Mouse (Mus musculus): ENCODE measurements around the gene Trim37. TPM values are rescaled to one million over a fixed set of nuclear protein-coding genes. Genes with fewer than 3 reads are reported as not detected.
A peak's percentile ranks its signal among the peaks of the same experiment; 100 is the strongest.

Trim37 gene
- polyA plus RNA-seq, 1 experiment = 10.5 TPM

GRCm38 (mm10) chr11:87212313-87212712 is 85.4 kb downstream of the Trim37 start:
- Histone ChIP-seq H3K4me3 (ENCODE audit: insufficient read depth, low read length) (no peak overlapping the region), H3K4me1 (ENCODE audit: control insufficient read depth, insufficient read depth, low read length) (peaks cover 4% of the 10 kb centered on the region), H3K27ac (ENCODE audit: insufficient read depth, low read depth, low read length) (peak overlapping the region; percentile 53)
- TF ChIP-seq CTCF (IDR thresholded peaks at IDR 0.05; ENCODE audit: low read depth, low read length) (no peak), POLR2A (IDR thresholded peaks at IDR 0.05; ENCODE audit: borderline replicate concordance, low read depth, low read length) (no peak)

GRCm38 (mm10) chr11:87222686-87223085 is 95.8 kb downstream of the Trim37 start:
- TF ChIP-seq POLR2A (IDR thresholded peaks at IDR 0.05; ENCODE audit: borderline replicate concordance, low read depth, low read length) (no peak), CTCF (IDR thresholded peaks at IDR 0.05; ENCODE audit: low read depth, low read length) (no peak)
- Histone ChIP-seq H3K4me3 (ENCODE audit: insufficient read depth, low read length) (no peak overlapping the region), H3K4me1 (ENCODE audit: control insufficient read depth, insufficient read depth, low read length) (no peaks in the 10 kb centered on the region), H3K27ac (ENCODE audit: insufficient read depth, low read depth, low read length) (no peak overlapping the region)

- no peaks in the 10 kb centered on the region for H3K4me1 ChIP-seq (ENCODE audit: control insufficient read depth, insufficient read depth, low read length)
- no peak overlapping the region for H3K27ac ChIP-seq (ENCODE audit: insufficient read depth, low read depth, low read length)
- TF ChIP-seq POLR2A (IDR thresholded peaks at IDR 0.05; ENCODE audit: borderline replicate concordance, low read depth, low read length) (no peak), CTCF (IDR thresholded peaks at IDR 0.05; ENCODE audit: low read depth, low read length) (no peak)
- no peak overlapping the region for H3K4me3 ChIP-seq (ENCODE audit: insufficient read depth, low read length)
Observed at GRCm38 (mm10) chr11:87227056-87227455, 100.2 kb downstream of the Trim37 start.

GRCm38 (mm10) chr11:87233377-87233776 is 106.5 kb downstream of the Trim37 start:
- no peak overlapping the region for H3K27ac ChIP-seq (ENCODE audit: insufficient read depth, low read depth, low read length)
- no peaks in the 10 kb centered on the region for H3K4me1 ChIP-seq (ENCODE audit: control insufficient read depth, insufficient read depth, low read length)
- no peak overlapping the region for H3K4me3 ChIP-seq (ENCODE audit: insufficient read depth, low read length)
- TF ChIP-seq CTCF (IDR thresholded peaks at IDR 0.05; ENCODE audit: low read depth, low read length) = no peak
- no peak for TF ChIP-seq POLR2A (IDR thresholded peaks at IDR 0.05; ENCODE audit: borderline replicate concordance, low read depth, low read length)

- Histone ChIP-seq H3K27ac (ENCODE audit: insufficient read depth, low read depth, low read length) (no peak overlapping the region), H3K4me1 (ENCODE audit: control insufficient read depth, insufficient read depth, low read length) (no peaks in the 10 kb centered on the region), H3K4me3 (ENCODE audit: insufficient read depth, low read length) (no peak overlapping the region)
- TF ChIP-seq CTCF (IDR thresholded peaks at IDR 0.05; ENCODE audit: low read depth, low read length) (no peak), POLR2A (IDR thresholded peaks at IDR 0.05; ENCODE audit: borderline replicate concordance, low read depth, low read length) (no peak)
Observed at GRCm38 (mm10) chr11:87234743-87235485, 108.0 kb downstream of the Trim37 start.

- Histone ChIP-seq H3K4me3 (ENCODE audit: insufficient read depth, low read length) (no peak overlapping the region), H3K4me1 (ENCODE audit: control insufficient read depth, insufficient read depth, low read length) (no peaks in the 10 kb centered on the region), H3K27ac (ENCODE audit: insufficient read depth, low read depth, low read length) (no peak overlapping the region)
- no peak for TF ChIP-seq CTCF (IDR thresholded peaks at IDR 0.05; ENCODE audit: low read depth, low read length)
- no peak for TF ChIP-seq POLR2A (IDR thresholded peaks at IDR 0.05; ENCODE audit: borderline replicate concordance, low read depth, low read length)
Observed at GRCm38 (mm10) chr11:87235486-87235872, 108.6 kb downstream of the Trim37 start.

GRCm38 (mm10) chr11:87238891-87239530 is 112.1 kb downstream of the Trim37 start:
- Histone ChIP-seq H3K4me1 (ENCODE audit: control insufficient read depth, insufficient read depth, low read length) (no peaks in the 10 kb centered on the region), H3K27ac (ENCODE audit: insufficient read depth, low read depth, low read length) (no peak overlapping the region), H3K4me3 (ENCODE audit: insufficient read depth, low read length) (no peak overlapping the region)
- no peak for TF ChIP-seq POLR2A (IDR thresholded peaks at IDR 0.05; ENCODE audit: borderline replicate concordance, low read depth, low read length)
- TF ChIP-seq CTCF (IDR thresholded peaks at IDR 0.05; ENCODE audit: low read depth, low read length) = no peak

GRCm38 (mm10) chr11:87240141-87240832 is 113.4 kb downstream of the Trim37 start:
- Histone ChIP-seq H3K4me1 (ENCODE audit: control insufficient read depth, insufficient read depth, low read length) (no peaks in the 10 kb centered on the region), H3K27ac (ENCODE audit: insufficient read depth, low read depth, low read length) (no peak overlapping the region), H3K4me3 (ENCODE audit: insufficient read depth, low read length) (no peak overlapping the region)
- TF ChIP-seq CTCF (IDR thresholded peaks at IDR 0.05; ENCODE audit: low read depth, low read length) = no peak
- no peak for TF ChIP-seq POLR2A (IDR thresholded peaks at IDR 0.05; ENCODE audit: borderline replicate concordance, low read depth, low read length)

- H3K4me3 ChIP-seq (ENCODE audit: insufficient read depth, low read length) = no peak overlapping the region
- H3K27ac ChIP-seq (ENCODE audit: insufficient read depth, low read depth, low read length) = no peak overlapping the region
- no peaks in the 10 kb centered on the region for H3K4me1 ChIP-seq (ENCODE audit: control insufficient read depth, insufficient read depth, low read length)
- no peak for TF ChIP-seq CTCF (IDR thresholded peaks at IDR 0.05; ENCODE audit: low read depth, low read length)
- no peak for TF ChIP-seq POLR2A (IDR thresholded peaks at IDR 0.05; ENCODE audit: borderline replicate concordance, low read depth, low read length)
Observed at GRCm38 (mm10) chr11:87240833-87241215, 113.9 kb downstream of the Trim37 start.

GRCm38 (mm10) chr11:87241256-87241655 is 114.4 kb downstream of the Trim37 start:
- H3K4me1 ChIP-seq (ENCODE audit: control insufficient read depth, insufficient read depth, low read length) = no peaks in the 10 kb centered on the region
- TF ChIP-seq CTCF (IDR thresholded peaks at IDR 0.05; ENCODE audit: low read depth, low read length) (no peak), POLR2A (IDR thresholded peaks at IDR 0.05; ENCODE audit: borderline replicate concordance, low read depth, low read length) (no peak)
- no peak overlapping the region for H3K4me3 ChIP-seq (ENCODE audit: insufficient read depth, low read length)
- H3K27ac ChIP-seq (ENCODE audit: insufficient read depth, low read depth, low read length) = no peak overlapping the region

Data from bone marrow macrophage, adult 2 months (primary cell).